Mouse (Mus musculus) kidney, postnatal 14 days (tissue): ENCODE measurements around the gene Cd247.

Experiments used
- DNase-seq: peaks from one replicate; pipeline ENCODE4 v3.0.0; 2022; ENCODE audit warnings: mixed read lengths

Gene Cd247

GRCm38 (mm10) chr1:165857279-165857678 is 68.8 kb downstream of the Cd247 start:
- no peak for DNase-seq

- no peak for DNase-seq
These were observed 69.9 kb downstream of the Cd247 start for GRCm38 (mm10) chr1:165858356-165858755.

GRCm38 (mm10) chr1:165860373-165861234 is 72.1 kb downstream of the Cd247 start:
- DNase-seq = no peak

- no peak for DNase-seq
These were observed 72.7 kb downstream of the Cd247 start for GRCm38 (mm10) chr1:165861235-165861609.

GRCm38 (mm10) chr1:165862059-165862458 is 73.6 kb downstream of the Cd247 start:
- DNase-seq = no peak

- no peak for DNase-seq
These were observed 76.6 kb downstream of the Cd247 start for GRCm38 (mm10) chr1:165864864-165865795.

GRCm38 (mm10) chr1:165866630-165867280 is 78.3 kb downstream of the Cd247 start:
- DNase-seq = no peak

- DNase-seq = no peak
These were observed 80.2 kb downstream of the Cd247 start for GRCm38 (mm10) chr1:165868659-165869058.

GRCm38 (mm10) chr1:165874645-165875044 is 86.2 kb downstream of the Cd247 start:
- DNase-seq = no peak

- DNase-seq = no peak
These were observed 87.2 kb downstream of the Cd247 start for GRCm38 (mm10) chr1:165875520-165876284.

GRCm38 (mm10) chr1:165878751-165879150 is 90.3 kb downstream of the Cd247 start:
- DNase-seq = no peak

GRCm38 (mm10) chr1:165882146-165882900 is 93.8 kb downstream of the Cd247 start:
- DNase-seq = no peak

- DNase-seq = no peak
These were observed 103.2 kb downstream of the Cd247 start for GRCm38 (mm10) chr1:165891686-165892085.

GRCm38 (mm10) chr1:165903596-165903995 is 115.1 kb downstream of the Cd247 start:
- DNase-seq = no peak

- no peak for DNase-seq
These were observed 119.7 kb downstream of the Cd247 start for GRCm38 (mm10) chr1:165908153-165908552.

- no peak for DNase-seq
These were observed 120.3 kb downstream of the Cd247 start for GRCm38 (mm10) chr1:165908806-165909205.

GRCm38 (mm10) chr1:165909471-165909870 is 121.0 kb downstream of the Cd247 start:
- DNase-seq = no peak

- no peak for DNase-seq
These were observed 125.4 kb downstream of the Cd247 start for GRCm38 (mm10) chr1:165913720-165914415.

- no peak for DNase-seq
These were observed 125.9 kb downstream of the Cd247 start for GRCm38 (mm10) chr1:165914416-165914801.

- no peak for DNase-seq
These were observed 132.5 kb downstream of the Cd247 start for GRCm38 (mm10) chr1:165921026-165921425.

GRCm38 (mm10) chr1:165922488-165922887 is 134.0 kb downstream of the Cd247 start:
- no peak for DNase-seq
